Mouse (Mus musculus): ENCODE measurements at regions not wholly inside any gene's neighbourhood (a gene's known extent, or its start where the extent isn't known, plus 50 kb on each side); places are given as distances from the start of the nearest gene placed in this dataset.
A peak's percentile ranks its signal among the peaks of the same experiment; 100 is the strongest.

- no peak for DNase-seq (ENCODE audit: extremely low spot score)
These were observed 214.0 kb upstream of the Dynlrb2 start for GRCm38 (mm10) chr8:116290671-116291245.

DNA sequence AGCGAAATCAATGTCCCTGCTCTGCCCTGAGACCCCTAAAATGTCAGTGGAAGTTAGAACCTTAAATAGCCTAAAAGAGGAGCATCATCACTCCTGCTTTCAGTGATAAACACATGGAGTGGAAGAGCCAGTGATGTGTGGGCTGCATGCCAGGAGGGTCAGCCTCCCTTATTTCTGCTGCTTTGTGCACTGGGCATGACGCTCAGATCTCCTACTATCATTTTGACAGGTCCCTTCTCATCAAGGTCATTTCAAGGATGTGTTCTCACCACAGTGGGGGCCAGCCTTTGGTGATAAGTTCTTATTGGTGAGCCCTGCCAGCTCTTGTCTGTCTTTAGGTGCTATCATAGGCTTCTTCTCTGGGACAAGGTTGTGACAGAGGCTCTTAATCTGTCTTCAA lies 215.5 kb upstream of the Dynlrb2 start:
- DNase-seq (ENCODE audit: extremely low spot score), result no peak

- peak; percentile 40 for DNase-seq (ENCODE audit: extremely low spot score)
These were observed 220.8 kb upstream of the Dynlrb2 start for GRCm38 (mm10) chr8:116283990-116284389.

- DNase-seq (ENCODE audit: extremely low spot score), result no peak
These were observed 222.4 kb upstream of the Dynlrb2 start for GRCm38 (mm10) chr8:116282341-116282740.

GRCm38 (mm10) chr8:116275014-116275413 lies 229.8 kb upstream of the Dynlrb2 start:
- DNase-seq (ENCODE audit: extremely low spot score), result no peak

DNA sequence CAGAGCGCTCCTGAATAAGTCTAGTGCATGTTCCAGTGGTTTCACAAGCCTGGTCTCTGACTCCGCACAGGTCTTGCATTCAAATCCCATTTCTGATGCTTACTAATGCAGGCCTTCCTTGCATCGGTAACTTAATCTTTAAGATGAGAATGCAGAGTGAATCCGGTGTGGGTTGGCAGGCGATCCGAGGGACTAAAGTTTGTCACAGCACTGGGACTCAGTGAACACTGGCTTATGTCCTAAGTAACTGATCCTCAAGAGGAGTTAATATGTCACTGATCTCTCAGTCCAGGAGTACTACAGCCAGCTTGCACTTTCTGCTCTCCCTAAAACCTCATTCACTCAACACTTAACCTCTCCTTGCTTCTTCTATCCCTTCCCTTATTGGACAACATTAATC lies 233.5 kb upstream of the Dynlrb2 start:
- no peak for DNase-seq (ENCODE audit: extremely low spot score)

- DNase-seq (ENCODE audit: extremely low spot score), result no peak
These were observed 235.4 kb upstream of the Dynlrb2 start for GRCm38 (mm10) chr8:116269393-116269792.

DNA sequence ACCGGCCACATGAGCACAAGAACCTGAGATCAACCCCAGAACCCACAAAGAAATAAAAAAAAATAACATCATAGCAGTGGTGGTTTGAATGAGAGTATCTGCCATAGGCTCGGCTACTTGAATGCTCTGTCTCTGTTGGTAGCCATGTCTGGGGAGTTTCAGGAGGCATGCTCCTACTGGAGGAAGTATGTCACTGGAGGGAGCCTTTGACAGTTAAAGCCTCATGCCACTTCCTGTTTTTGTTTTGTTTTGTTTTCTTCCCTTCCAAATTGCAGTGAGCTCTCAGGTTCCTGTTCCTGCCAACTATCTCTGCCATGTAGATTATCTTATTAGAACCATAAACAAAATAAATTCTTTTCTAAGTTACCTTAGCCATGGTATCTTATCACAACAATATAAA lies 236.1 kb upstream of the Dynlrb2 start:
- DNase-seq (ENCODE audit: extremely low spot score), result no peak

- DNase-seq (ENCODE audit: extremely low spot score), result no peak
These were observed 236.6 kb upstream of the Dynlrb2 start for GRCm38 (mm10) chr8:116268161-116268560.

GRCm38 (mm10) chr8:116267021-116267420 lies 237.8 kb upstream of the Dynlrb2 start:
- no peak for DNase-seq (ENCODE audit: extremely low spot score)

DNA sequence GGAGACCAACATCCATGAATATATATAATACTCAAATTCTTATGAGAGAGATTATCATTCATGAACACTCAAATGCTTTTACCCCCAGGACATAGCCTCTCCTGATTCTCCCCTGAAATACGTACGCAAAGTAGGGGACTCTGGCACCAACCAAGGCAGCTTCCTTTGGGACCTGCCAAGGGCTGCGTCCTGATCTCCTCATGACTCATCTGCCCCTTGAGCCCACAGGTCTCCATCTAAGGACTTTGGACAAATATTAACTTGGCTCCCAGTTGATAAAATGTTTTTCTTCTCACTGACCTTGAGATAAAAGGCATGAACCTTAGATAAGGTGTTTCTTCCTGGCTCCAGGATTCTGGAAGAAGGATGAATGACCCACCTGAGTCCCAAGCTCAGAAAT lies 239.2 kb upstream of the Dynlrb2 start:
- no peak for DNase-seq (ENCODE audit: extremely low spot score)

GRCm38 (mm10) chr8:116264078-116264477 lies 240.7 kb upstream of the Dynlrb2 start:
- DNase-seq (ENCODE audit: extremely low spot score), result no peak

GRCm38 (mm10) chr8:116261286-116261685 lies 243.5 kb upstream of the Dynlrb2 start:
- peak; percentile 27 for DNase-seq (ENCODE audit: extremely low spot score)

DNA sequence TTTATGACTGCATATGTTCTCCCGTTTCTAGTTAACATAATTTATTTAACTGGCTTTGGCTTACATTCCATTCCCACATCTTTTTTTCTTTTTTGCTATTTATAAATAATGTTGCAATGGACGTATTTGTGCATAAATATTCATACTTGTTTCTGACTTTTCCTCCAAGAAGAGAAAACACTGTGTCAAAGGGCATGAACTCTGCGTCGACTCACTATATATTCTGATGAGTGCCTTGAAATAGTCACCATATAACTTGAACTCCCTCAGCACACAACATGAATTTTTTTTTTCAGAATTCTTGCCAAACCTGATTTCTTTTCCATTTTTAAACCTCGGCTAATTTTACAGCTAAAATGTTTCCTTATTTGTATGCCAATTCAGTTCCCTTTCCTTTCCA lies 249.4 kb upstream of the Dynlrb2 start:
- DNase-seq (ENCODE audit: extremely low spot score), result no peak

DNA sequence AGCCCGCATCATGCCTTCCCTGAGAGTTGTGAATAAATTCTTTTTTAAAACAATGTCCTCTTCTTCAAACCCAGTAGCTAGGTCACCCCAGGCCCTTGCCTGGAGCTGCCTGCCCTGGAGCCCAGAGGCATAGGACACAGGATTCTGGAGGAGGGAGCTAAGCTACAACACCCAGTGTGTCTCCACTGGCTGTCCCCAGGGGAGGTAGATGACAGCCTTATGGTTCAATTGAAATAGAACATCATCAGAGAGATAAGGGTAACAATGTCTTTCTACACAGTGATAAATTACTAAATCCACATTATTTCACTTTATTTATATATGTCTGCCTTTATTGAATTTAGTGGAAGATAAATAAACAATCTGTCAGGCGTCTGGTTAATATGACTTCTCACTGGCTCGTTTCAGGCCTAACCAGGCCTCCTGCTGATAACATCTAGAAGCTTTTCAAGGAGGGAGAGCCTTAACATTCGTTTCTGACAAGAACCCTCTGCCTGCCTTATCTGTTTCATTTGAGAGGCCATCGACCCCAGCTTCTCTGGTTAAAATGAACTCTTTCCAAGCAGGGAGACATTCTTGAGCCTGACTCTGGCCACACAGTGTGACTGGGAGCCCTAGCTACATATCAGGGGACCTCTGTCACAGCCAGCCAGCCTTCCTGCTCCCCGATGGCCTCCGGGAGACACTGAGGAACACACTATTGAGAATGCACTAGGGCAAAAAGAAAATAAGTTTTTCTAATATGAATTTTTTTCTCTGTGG lies 252.1 kb upstream of the Dynlrb2 start:
- DNase-seq (ENCODE audit: extremely low spot score), result no peak

DNA sequence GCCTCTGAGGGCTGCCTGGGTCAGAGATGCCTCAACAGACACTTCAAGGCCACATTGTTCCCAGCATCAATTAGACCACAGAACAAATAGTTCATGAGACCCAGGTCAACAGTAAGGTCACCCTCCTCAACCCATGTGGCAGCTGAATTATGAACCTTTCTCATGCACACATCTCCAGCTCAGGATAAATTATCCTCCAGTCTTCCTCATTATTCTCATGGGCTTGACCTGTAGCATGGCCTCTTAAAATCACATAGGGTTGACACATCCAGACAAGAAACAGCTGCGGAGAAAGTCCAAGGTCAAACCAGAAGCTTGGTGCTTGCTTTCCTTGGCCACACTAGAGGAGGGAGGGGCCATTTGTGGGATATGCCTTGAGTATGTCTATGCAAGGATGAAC lies 256.4 kb upstream of the Dynlrb2 start:
- DNase-seq (ENCODE audit: extremely low spot score), result no peak

- no peak for DNase-seq (ENCODE audit: extremely low spot score)
These were observed 261.3 kb upstream of the Dynlrb2 start for GRCm38 (mm10) chr8:116243493-116243892.

GRCm38 (mm10) chr8:116242972-116243371 lies 261.8 kb upstream of the Dynlrb2 start:
- no peak for DNase-seq (ENCODE audit: extremely low spot score)

DNA sequence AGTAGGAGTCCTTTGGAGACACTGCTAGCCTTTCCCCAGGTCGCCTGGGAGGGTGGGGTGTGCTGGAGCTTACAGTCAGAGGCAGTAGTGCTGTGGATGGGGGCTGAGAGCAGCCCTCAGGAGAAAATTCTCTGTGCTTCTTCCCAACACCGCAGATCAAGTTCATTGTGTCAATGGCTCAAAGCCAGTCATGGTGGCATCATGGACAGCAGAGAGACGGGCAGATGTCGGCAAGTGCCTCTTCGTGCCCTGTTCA lies 262.9 kb upstream of the Dynlrb2 start:
- no peak for DNase-seq (ENCODE audit: extremely low spot score)

DNA sequence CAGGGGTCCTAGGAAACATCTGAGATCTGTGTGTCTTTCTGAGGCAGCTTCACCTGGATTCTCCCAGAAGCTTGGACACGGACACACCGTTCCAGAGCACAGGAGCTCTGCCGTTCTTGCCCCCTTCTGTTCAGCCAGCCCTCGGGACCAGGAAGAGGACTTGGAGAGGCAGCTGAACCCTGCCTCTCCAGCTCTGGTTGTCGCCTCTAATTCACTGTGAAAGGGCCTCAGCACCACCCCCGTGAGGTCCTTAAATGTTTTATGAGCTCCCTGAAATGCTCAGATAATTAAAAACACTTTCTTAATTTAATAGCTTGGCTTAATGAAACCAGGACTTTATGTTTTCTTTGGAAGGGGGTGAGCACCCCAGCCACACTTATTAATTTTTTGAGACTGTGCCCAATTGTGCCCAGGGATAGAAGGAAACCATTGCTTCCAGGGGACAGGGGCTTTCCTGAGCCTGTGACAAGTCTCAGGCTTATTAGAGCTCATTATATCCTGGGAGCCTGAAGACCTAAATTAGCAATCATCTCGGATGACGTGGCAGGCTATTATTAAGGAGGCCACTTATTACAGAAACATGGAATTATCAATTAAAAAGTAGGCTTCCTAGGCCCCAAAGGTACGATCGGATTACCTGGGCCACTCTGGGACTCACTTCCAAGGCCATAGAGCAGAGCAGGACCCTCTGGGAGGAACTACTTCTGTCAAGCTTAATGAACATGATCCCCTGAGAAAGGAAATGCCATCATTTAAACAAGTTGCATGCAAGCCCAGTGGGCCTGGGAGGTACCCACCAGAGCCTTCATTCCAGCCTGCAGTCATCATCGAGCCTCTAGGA lies 263.4 kb upstream of the Dynlrb2 start:
- no peak for DNase-seq (ENCODE audit: extremely low spot score)

DNA sequence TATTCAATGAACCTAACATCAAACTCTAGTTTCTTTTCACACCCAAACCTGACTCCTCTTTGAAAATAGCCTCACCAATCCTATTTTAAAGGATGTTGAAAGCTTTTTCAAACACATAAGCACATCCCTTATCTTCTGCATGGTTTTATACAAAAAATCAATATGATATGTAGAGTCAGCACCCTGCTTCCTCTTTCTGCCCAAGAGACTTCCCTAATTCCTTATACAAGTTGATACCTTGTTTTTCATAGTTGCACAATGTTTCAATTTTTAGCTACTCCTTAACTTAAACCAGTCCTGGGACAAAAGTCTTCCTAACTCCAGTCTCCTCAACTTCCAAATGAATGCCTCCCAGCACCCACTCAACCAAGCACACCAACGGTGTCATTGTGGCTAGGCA lies 266.1 kb upstream of the Dynlrb2 start:
- no peak for DNase-seq (ENCODE audit: extremely low spot score)

DNA sequence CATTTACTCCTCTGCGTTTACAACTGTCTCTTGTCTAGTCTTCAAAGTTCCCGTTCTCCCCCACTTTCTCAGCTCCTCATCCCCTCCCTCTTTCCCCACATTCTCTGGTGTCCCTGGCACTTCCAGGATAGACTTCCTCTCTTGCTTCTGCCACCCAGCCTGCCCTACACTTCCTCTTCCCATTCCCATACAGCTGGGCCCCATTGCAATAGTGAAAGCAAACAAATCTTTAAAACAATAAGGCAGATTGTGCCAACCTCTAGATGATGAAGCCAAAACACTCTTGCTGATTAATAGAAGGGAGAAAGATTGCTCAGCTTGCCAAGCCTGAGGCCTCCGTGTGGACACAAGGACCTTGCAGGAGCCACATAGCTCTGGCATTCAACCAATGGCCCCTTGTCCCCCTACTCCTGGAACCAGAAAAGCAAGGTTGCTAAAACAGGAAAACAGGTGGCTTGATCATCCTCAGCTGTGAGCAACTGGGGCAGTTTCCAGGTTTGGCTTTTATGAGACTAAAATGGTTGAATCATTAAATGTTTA lies 267.1 kb upstream of the Dynlrb2 start:
- DNase-seq (ENCODE audit: extremely low spot score), result no peak

- peak; percentile 37 for DNase-seq (ENCODE audit: extremely low spot score)
These were observed 275.1 kb upstream of the Dynlrb2 start for GRCm38 (mm10) chr8:116229654-116230136.

All from embryo, embryonic 9.5 days (tissue).